Mouse (Mus musculus) neural tube, embryonic 15.5 days (tissue): ENCODE results near the gene Gm45337. TPM values are rescaled to one million over a fixed set of nuclear protein-coding genes. Genes with fewer than 3 reads are reported as not detected.
"Not testable (repeated sequence)": the region's sequence is repeated elsewhere in the genome, so short reads cannot be mapped to it uniquely, and the experiment has no call there.

Experiments used
- ATAC-seq: fragments of 200-750 bp; cut with Nextera tagmentation; 2 replicates; pipeline ENCODE4 v1.8.0; 2017; ENCODE audit warnings: mild to moderate bottlenecking, moderate TSS enrichment, moderate library complexity; ENCODE audit not compliant: low FRiP score
- H3K27ac ChIP-seq: fragments of 300-500 bp; sonication (generic); replicated peaks from 2 replicates; pipeline ENCODE4 v1.5.1; 2015; ENCODE audit warnings: mild to moderate bottlenecking, inconsistent platforms
- H3K27me3 ChIP-seq: fragments of 300-500 bp; sonication (generic); replicated peaks from 2 replicates; pipeline ENCODE4 v1.6.1; 2015; ENCODE audit warnings: inconsistent platforms
- H3K36me3 ChIP-seq: fragments of 300-500 bp; sonication (generic); 2 replicates; pipeline ENCODE4 v1.6.1; 2015; ENCODE audit warnings: inconsistent platforms
- H3K4me1 ChIP-seq: fragments of 300-500 bp; sonication (generic); 2 replicates; pipeline ENCODE4 v1.6.1; 2015; ENCODE audit warnings: inconsistent platforms
- H3K4me2 ChIP-seq: fragments of 300-500 bp; sonication (generic); 2 replicates; pipeline ENCODE4 v1.6.1; 2015; ENCODE audit warnings: inconsistent platforms, mild to moderate bottlenecking, moderate library complexity
- H3K4me3 ChIP-seq: fragments of 300-500 bp; sonication (generic); replicated peaks from 2 replicates; pipeline ENCODE4 v1.5.1; 2015; ENCODE audit warnings: mild to moderate bottlenecking, inconsistent platforms
- H3K9ac ChIP-seq: fragments of 300-500 bp; sonication (generic); replicated peaks from 2 replicates; pipeline ENCODE4 v1.6.1; 2015; ENCODE audit warnings: mild to moderate bottlenecking, inconsistent platforms
- H3K9me3 ChIP-seq: fragments of 300-500 bp; sonication (generic); replicated peaks from 2 replicates; pipeline ENCODE4 v1.6.1; 2016; ENCODE audit warnings: inconsistent platforms
- WGBS: fragments of 180-500 bp; shearing (Covaris S2); methylation state at CpG from one replicate; pipeline ENCODE4 v1.1.7; 2015; ENCODE audit warnings: mixed read lengths; 5-methylcytosine and 5-hydroxymethylcytosine counted together
- polyA plus RNA-seq: library from polyadenylated mRNA; unstranded; fragments of >200 nt; fragmentation: Nextera tagmentation; extraction: Ambion mirVana; gene quantifications from 2 replicates; pipeline ENCODE4 v1.2.1, GENCODE M21; 2015

The Gm45337 gene
- polyA plus RNA-seq, 1 experiment from 2014 or later, result not detected

GRCm38 (mm10) chr7:142146033-142146432 is 1.6 kb upstream of the Gm45337 start:
- ATAC-seq, result no peak
- Histone ChIP-seq H3K36me3 (no peaks in the 10 kb centered on the region), H3K27ac (no peak overlapping the region), H3K9me3 (no peaks in the 10 kb centered on the region), H3K4me2 (no peak overlapping the region), H3K4me1 (no peaks in the 10 kb centered on the region), H3K4me3 (no peak overlapping the region), H3K27me3 (0 out of 2 replicates have a peak, but pooled peaks cover 3% of the 10 kb centered on the region), H3K9ac (no peak overlapping the region)
- 14% methylated on average over 1 of the region's 1 CpGs for WGBS

- H3K4me3 ChIP-seq, result no peak overlapping the region
- WGBS, result 53% methylated on average over 4 of the region's 4 CpGs
- H3K9me3 ChIP-seq, result no peaks in the 10 kb centered on the region
- no peaks in the 10 kb centered on the region for H3K4me1 ChIP-seq
- H3K9ac ChIP-seq, result no peak overlapping the region
- no peaks in the 10 kb centered on the region for H3K36me3 ChIP-seq
- H3K27ac ChIP-seq, result no peak overlapping the region
- 0 out of 2 replicates have a peak, but pooled peaks cover 3% of the 10 kb centered on the region for H3K27me3 ChIP-seq
- no peak for ATAC-seq
- H3K4me2 ChIP-seq, result no peak overlapping the region
These were observed 1.1 kb upstream of the Gm45337 start for GRCm38 (mm10) chr7:142145413-142145940.

- not testable (repeated sequence) for H3K9me3 ChIP-seq, H3K4me2 ChIP-seq, H3K27me3 ChIP-seq, H3K4me1 ChIP-seq, H3K9ac ChIP-seq, H3K27ac ChIP-seq, ATAC-seq, H3K36me3 ChIP-seq, H3K4me3 ChIP-seq
- 61% methylated on average over 1 of the region's 1 CpGs for whole genome bisulfite sequencing
These were observed 849 bp downstream of the Gm45337 start for GRCm38 (mm10) chr7:142143506-142144010.

- Histone ChIP-seq H3K9ac (no peak overlapping the region), H3K4me1 (no peaks in the 10 kb centered on the region), H3K36me3 (no peaks in the 10 kb centered on the region), H3K27me3 (0 out of 2 replicates have a peak, but pooled peaks cover 3% of the 10 kb centered on the region), H3K4me2 (no peak overlapping the region), H3K4me3 (no peak overlapping the region), H3K9me3 (no peaks in the 10 kb centered on the region), H3K27ac (no peak overlapping the region)
- 19% methylated on average over 1 of the region's 1 CpGs for WGBS
- ATAC-seq, result no peak
These were observed 3.7 kb downstream of the Gm45337 start for GRCm38 (mm10) chr7:142140696-142141095.

- H3K9me3 ChIP-seq, H3K9ac ChIP-seq, H3K27ac ChIP-seq, H3K4me2 ChIP-seq, ATAC-seq, H3K4me1 ChIP-seq, H3K4me3 ChIP-seq, H3K36me3 ChIP-seq, H3K27me3 ChIP-seq: not testable (repeated sequence)
- 65% methylated on average over 2 of the region's 2 CpGs for WGBS
These were observed 8.5 kb downstream of the Gm45337 start, which contains the start of gene Gm39115 for GRCm38 (mm10) chr7:142135934-142136333. Gene Gm39115 (minus strand): TSS chr7:142136034.

GRCm38 (mm10) chr7:142134206-142134995 is 10.0 kb downstream of the Gm45337 start:
- Histone ChIP-seq H3K4me2 (no peak overlapping the region), H3K27me3 (no peaks in the 10 kb centered on the region), H3K4me1 (no peaks in the 10 kb centered on the region), H3K9me3 (no peaks in the 10 kb centered on the region), H3K36me3 (no peaks in the 10 kb centered on the region), H3K4me3 (no peak overlapping the region), H3K27ac (no peak overlapping the region), H3K9ac (no peak overlapping the region)
- ATAC-seq, result no peak
- WGBS, result 49% methylated on average over 4 of the region's 4 CpGs

GRCm38 (mm10) chr7:142128843-142129242 is 15.6 kb downstream of the Gm45337 start:
- ATAC-seq, result no peak
- no peaks in the 10 kb centered on the region for H3K4me1 ChIP-seq
- H3K4me3 ChIP-seq, result no peak overlapping the region
- H3K27me3 ChIP-seq, result no peaks in the 10 kb centered on the region
- H3K4me2 ChIP-seq, result no peak overlapping the region
- H3K9me3 ChIP-seq, result no peaks in the 10 kb centered on the region
- no peaks in the 10 kb centered on the region for H3K36me3 ChIP-seq
- WGBS, result 67% methylated on average over 4 of the region's 4 CpGs
- H3K27ac ChIP-seq, result no peak overlapping the region
- no peak overlapping the region for H3K9ac ChIP-seq

- WGBS, result 87% methylated on average over 1 of the region's 1 CpGs
- ATAC-seq, result not testable (repeated sequence)
These were observed 23.8 kb downstream of the Gm45337 start, which contains the start of gene Gm45618 for GRCm38 (mm10) chr7:142120629-142121028. Gene Gm45618 (minus strand): TSS chr7:142120729.

GRCm38 (mm10) chr7:142119632-142120031 is 24.8 kb downstream of the Gm45337 start:
- no peaks in the 10 kb centered on the region for H3K36me3 ChIP-seq
- no peaks in the 10 kb centered on the region for H3K27me3 ChIP-seq
- no peak overlapping the region for H3K27ac ChIP-seq
- H3K4me3 ChIP-seq, result no peak overlapping the region
- no peaks in the 10 kb centered on the region for H3K4me1 ChIP-seq
- WGBS, result 25% methylated on average over 5 of the region's 5 CpGs
- ATAC-seq, result no peak
- H3K4me2 ChIP-seq, result no peak overlapping the region
- no peak overlapping the region for H3K9ac ChIP-seq
- H3K9me3 ChIP-seq, result no peaks in the 10 kb centered on the region

More at GRCm38 (mm10) chr7:142120629-142121028, 23.8 kb downstream of the Gm45337 start, which contains the start of gene Gm45618:
- not testable (repeated sequence) for H3K27me3 ChIP-seq, H3K4me3 ChIP-seq, H3K27ac ChIP-seq, H3K4me1 ChIP-seq, H3K9me3 ChIP-seq, H3K36me3 ChIP-seq, H3K4me2 ChIP-seq, H3K9ac ChIP-seq

GRCm38 (mm10) chr7:142104747-142105146 is 39.7 kb downstream of the Gm45337 start:
- Histone ChIP-seq H3K9me3 (no peaks in the 10 kb centered on the region), H3K27me3 (no peaks in the 10 kb centered on the region), H3K4me1 (0 out of 2 replicates have a peak, but pooled peaks cover 2% of the 10 kb centered on the region), H3K27ac (no peak overlapping the region), H3K4me3 (no peak overlapping the region), H3K9ac (no peak overlapping the region), H3K4me2 (no peak overlapping the region), H3K36me3 (no peaks in the 10 kb centered on the region)
- WGBS, result 62% methylated on average over 5 of the region's 5 CpGs
- ATAC-seq, result no peak

GRCm38 (mm10) chr7:142097776-142098175 is 46.6 kb downstream of the Gm45337 start:
- H3K4me1 ChIP-seq, result peaks cover 30% of the 10 kb centered on the region
- H3K9ac ChIP-seq, result 0 out of 2 replicates have a peak overlapping the region, but pooled peaks have one; percentile 26
- H3K4me2 ChIP-seq, result peak overlapping the region; percentile 35
- WGBS, result 8% methylated on average over 9 of the region's 9 CpGs
- peak; percentile 46 for ATAC-seq
- H3K9me3 ChIP-seq, result no peaks in the 10 kb centered on the region
- H3K27me3 ChIP-seq, result 0 out of 2 replicates have a peak, but pooled peaks cover 2% of the 10 kb centered on the region
- H3K36me3 ChIP-seq, result no peaks in the 10 kb centered on the region
- H3K4me3 ChIP-seq, result no peak overlapping the region
- no peak overlapping the region for H3K27ac ChIP-seq

GRCm38 (mm10) chr7:142096701-142097100 is 47.7 kb downstream of the Gm45337 start:
- Histone ChIP-seq H3K4me1 (peaks cover 41% of the 10 kb centered on the region), H3K27ac (no peak overlapping the region), H3K9me3 (no peaks in the 10 kb centered on the region), H3K4me2 (peak overlapping the region; percentile 95), H3K36me3 (no peaks in the 10 kb centered on the region), H3K4me3 (peak overlapping the region; percentile 70; the same call in 1 of the 2 replicates), H3K27me3 (0 out of 2 replicates have a peak, but pooled peaks cover 2% of the 10 kb centered on the region), H3K9ac (no peak overlapping the region)
- 77% methylated on average over 4 of the region's 4 CpGs for WGBS
- no peak for ATAC-seq
